Mouse (Mus musculus) hindbrain, embryonic 12.5 days (tissue): ENCODE results near the gene Slc9a7. TPM values are rescaled to one million over a fixed set of nuclear protein-coding genes. Genes with fewer than 3 reads are reported as not detected.

ENCODE experiments used
- ATAC-seq: fragments of 200-750 bp; cut with Nextera tagmentation; 2 replicates; pipeline ENCODE4 v1.8.0; 2017; ENCODE audit warnings: moderate TSS enrichment; ENCODE audit not compliant: low FRiP score
- H3K27ac ChIP-seq: fragments of 300-500 bp; sonication (generic); 2 replicates; pipeline ENCODE4 v1.5.1; 2016; ENCODE audit warnings: mild to moderate bottlenecking
- H3K27me3 ChIP-seq: fragments of 300-500 bp; sonication (generic); 2 replicates; pipeline ENCODE4 v1.6.1; 2016; ENCODE audit warnings: mild to moderate bottlenecking
- H3K36me3 ChIP-seq: fragments of 300-500 bp; sonication (generic); 2 replicates; pipeline ENCODE4 v1.6.1; 2016; ENCODE audit warnings: mild to moderate bottlenecking
- H3K4me1 ChIP-seq: fragments of 300-500 bp; sonication (generic); 2 replicates; pipeline ENCODE4 v1.6.1; 2016
- H3K4me2 ChIP-seq: fragments of 300-500 bp; sonication (generic); replicated peaks from 2 replicates; pipeline ENCODE4 v1.6.1; 2016; ENCODE audit warnings: mild to moderate bottlenecking
- H3K4me3 ChIP-seq: fragments of 300-500 bp; sonication (generic); 2 replicates; pipeline ENCODE4 v1.5.1; 2016; ENCODE audit warnings: mild to moderate bottlenecking
- H3K9ac ChIP-seq: fragments of 300-500 bp; sonication (generic); 2 replicates; pipeline ENCODE4 v1.6.1; 2016; ENCODE audit warnings: mild to moderate bottlenecking, moderate library complexity
- H3K9me3 ChIP-seq: fragments of 300-500 bp; sonication (generic); replicated peaks from 2 replicates; pipeline ENCODE4 v1.6.1; 2016; ENCODE audit warnings: mild to moderate bottlenecking
- WGBS: fragments of 180-500 bp; shearing (Covaris S2); methylation state at CpG from one replicate; pipeline ENCODE4 v1.1.7; 2016; 5-methylcytosine and 5-hydroxymethylcytosine counted together
- polyA plus RNA-seq: library from polyadenylated mRNA; unstranded; fragments of >200 nt; fragmentation: Nextera tagmentation; extraction: Ambion mirVana; gene quantifications from 2 replicates; pipeline ENCODE4 v1.2.1, GENCODE M21; 2016

Slc9a7 gene
- polyA plus RNA-seq, 1 experiment from 2014 or later, result 4.0 TPM

DNA sequence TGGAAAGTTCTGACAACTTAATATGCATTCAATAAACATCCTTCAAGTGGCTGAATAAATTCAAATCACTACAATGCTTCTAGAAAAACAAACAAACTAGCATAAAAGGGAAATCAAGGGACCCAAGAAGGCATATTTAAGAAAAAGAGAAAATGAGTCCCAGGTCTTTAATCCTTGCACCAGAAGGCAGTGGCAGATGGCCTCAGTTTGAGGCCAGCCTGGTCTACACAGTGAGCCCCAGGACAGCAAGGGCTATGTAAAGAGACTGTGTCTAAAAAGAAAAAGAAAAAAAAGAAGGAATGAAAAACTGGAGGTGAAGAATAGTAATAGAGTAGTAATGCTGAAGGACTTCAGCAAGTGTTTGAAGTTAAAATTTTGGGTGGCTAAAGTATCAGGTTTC is 162.7 kb downstream of the Slc9a7 start:
- Histone ChIP-seq H3K27me3 (no peaks in the 10 kb centered on the region), H3K9ac (no peak overlapping the region), H3K4me3 (no peak overlapping the region), H3K27ac (no peak overlapping the region), H3K36me3 (no peaks in the 10 kb centered on the region), H3K4me1 (no peaks in the 10 kb centered on the region), H3K9me3 (no peaks in the 10 kb centered on the region), H3K4me2 (no peak overlapping the region)
- ATAC-seq, result no peak

DNA sequence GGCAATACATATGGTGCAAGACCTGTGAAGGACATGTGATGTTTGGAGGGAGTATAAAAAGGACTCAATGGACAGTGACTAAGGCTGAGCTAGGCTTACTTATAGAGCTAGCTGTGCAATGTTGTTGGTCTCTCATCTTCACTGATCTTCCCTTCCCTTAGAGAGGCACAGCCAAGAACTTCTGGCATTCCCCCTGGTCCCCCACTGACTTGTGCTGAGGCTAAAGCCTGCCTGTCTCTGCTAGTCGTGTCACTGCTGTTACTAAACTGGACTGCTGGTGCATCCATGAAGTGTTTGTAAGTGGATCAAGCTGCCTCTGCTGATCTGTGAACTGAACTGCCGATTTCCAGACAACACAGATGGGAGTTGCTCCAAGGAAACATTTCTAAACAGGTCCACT is 166.1 kb downstream of the Slc9a7 start:
- Histone ChIP-seq H3K27ac (no peak overlapping the region), H3K36me3 (no peaks in the 10 kb centered on the region), H3K9me3 (no peaks in the 10 kb centered on the region), H3K4me2 (no peak overlapping the region), H3K9ac (no peak overlapping the region), H3K4me1 (no peaks in the 10 kb centered on the region), H3K27me3 (no peaks in the 10 kb centered on the region), H3K4me3 (no peak overlapping the region)
- WGBS, result 67% methylated on average over 2 of the region's 2 CpGs
- no peak for ATAC-seq

DNA sequence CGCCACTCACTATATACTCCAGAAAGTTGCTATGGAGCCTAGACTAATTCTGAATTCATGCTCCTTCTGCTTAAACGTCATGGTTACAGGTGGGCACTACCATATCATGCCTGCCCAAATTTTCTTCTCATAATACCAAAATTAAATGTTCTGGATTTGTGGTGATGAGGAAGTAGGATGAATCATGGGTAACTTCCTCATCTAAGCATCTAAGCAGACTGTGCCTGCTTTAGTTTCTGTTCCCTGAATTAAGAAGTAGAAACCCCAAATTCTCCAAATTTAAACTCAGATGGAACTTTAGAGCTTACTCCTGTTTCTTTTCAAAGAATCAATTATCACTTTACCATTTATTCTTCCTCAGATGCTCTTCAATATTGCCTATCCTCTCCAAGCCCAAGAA is 173.9 kb downstream of the Slc9a7 start:
- H3K36me3 ChIP-seq, result no peaks in the 10 kb centered on the region
- no peaks in the 10 kb centered on the region for H3K9me3 ChIP-seq
- H3K27ac ChIP-seq, result no peak overlapping the region
- no peaks in the 10 kb centered on the region for H3K27me3 ChIP-seq
- WGBS, result 76% methylated on average over 2 of the region's 2 CpGs
- H3K4me1 ChIP-seq, result no peaks in the 10 kb centered on the region
- no peak overlapping the region for H3K9ac ChIP-seq
- H3K4me2 ChIP-seq, result no peak overlapping the region
- no peak overlapping the region for H3K4me3 ChIP-seq
- ATAC-seq, result no peak

DNA sequence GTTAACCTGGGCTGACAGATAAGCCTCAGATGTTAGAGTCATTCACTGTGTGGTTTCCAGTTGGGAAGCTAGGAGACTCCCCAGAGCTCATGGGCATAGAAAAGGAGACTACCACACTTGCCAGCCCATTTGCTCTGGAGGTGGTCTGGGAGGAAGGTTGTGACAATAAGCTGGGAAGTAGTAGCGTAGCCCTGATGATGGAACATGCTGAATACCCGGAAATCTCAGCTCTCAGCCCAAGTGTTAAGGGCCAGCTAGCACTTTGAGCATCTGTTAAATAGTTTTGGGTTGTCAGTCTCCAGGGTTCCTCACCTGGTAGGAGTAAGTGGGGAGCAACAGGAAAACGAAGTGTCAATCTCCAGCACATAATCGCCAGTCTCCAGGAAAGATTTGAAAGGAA is 221.4 kb downstream of the Slc9a7 start:
- Histone ChIP-seq H3K9me3 (no peaks in the 10 kb centered on the region), H3K4me1 (no peaks in the 10 kb centered on the region), H3K36me3 (no peaks in the 10 kb centered on the region), H3K4me3 (no peak overlapping the region), H3K9ac (no peak overlapping the region), H3K4me2 (no peak overlapping the region), H3K27ac (no peak overlapping the region), H3K27me3 (no peaks in the 10 kb centered on the region)
- 58% methylated on average over 4 of the region's 4 CpGs for WGBS
- ATAC-seq, result no peak

DNA sequence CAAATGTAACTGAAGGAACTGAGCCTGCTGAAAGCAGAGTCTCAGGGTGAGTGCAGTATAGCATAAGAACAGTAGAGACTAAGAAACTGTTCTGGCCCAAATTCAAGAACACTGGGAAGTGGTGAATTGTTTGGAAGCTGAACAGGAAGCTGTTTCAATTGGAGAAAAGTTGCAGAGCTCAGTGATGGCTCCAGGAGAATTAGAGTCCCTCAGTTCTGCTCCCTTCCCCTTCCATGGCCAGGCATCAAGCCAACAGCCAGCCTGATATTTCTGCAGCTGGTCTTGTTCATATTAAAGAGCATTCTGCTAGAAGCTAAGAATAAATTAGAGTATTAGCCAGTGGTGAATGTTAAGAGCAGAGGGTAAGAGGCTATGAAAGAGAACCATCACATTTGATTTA is 225.0 kb downstream of the Slc9a7 start:
- no peak overlapping the region for H3K27ac ChIP-seq
- H3K4me1 ChIP-seq, result no peaks in the 10 kb centered on the region
- no peaks in the 10 kb centered on the region for H3K9me3 ChIP-seq
- H3K4me3 ChIP-seq, result no peak overlapping the region
- no peak overlapping the region for H3K4me2 ChIP-seq
- no peak for ATAC-seq
- H3K27me3 ChIP-seq, result no peaks in the 10 kb centered on the region
- no peak overlapping the region for H3K9ac ChIP-seq
- no peaks in the 10 kb centered on the region for H3K36me3 ChIP-seq

DNA sequence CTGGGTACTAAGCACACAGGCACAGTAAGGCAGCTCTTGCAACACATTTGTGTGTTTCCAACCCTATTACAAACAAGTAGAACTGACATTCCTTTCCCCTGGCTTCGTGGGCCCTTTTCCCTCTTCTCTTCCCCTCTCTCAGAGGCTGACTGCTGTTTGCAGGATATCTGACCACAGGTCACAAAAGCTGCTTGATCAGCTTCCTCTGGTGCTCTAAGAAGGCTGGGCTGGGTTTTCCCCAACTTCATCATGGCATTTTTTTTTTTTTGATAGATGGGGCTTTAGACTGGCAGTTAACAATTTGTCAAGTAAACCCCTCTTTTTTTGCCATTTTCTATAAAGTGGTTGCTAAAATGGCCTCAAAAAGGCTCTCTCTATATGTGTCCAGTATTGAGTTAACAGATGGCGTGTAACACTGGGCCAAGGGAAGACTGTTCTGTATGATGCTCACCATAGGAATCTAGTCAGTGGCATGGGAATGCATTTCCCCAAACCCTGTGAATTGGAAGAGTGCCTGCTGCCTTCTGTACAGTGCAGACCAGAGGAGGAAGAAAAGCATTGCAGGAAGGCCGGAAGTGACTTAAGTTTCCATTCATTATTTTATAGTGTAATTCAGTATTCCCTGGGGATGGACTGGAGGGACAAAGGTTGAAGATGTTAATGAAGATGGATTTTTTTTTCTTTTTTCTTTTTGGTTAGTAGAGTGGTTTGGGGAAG is 229.7 kb downstream of the Slc9a7 start:
- Histone ChIP-seq H3K4me2 (no peak overlapping the region), H3K36me3 (no peaks in the 10 kb centered on the region), H3K4me1 (no peaks in the 10 kb centered on the region), H3K27ac (no peak overlapping the region), H3K27me3 (peaks cover 12% of the 10 kb centered on the region; the same call in 1 of the 2 replicates), H3K4me3 (no peak overlapping the region), H3K9ac (no peak overlapping the region), H3K9me3 (no peaks in the 10 kb centered on the region)
- WGBS, result 60% methylated on average over 3 of the region's 3 CpGs
- no peak for ATAC-seq

DNA sequence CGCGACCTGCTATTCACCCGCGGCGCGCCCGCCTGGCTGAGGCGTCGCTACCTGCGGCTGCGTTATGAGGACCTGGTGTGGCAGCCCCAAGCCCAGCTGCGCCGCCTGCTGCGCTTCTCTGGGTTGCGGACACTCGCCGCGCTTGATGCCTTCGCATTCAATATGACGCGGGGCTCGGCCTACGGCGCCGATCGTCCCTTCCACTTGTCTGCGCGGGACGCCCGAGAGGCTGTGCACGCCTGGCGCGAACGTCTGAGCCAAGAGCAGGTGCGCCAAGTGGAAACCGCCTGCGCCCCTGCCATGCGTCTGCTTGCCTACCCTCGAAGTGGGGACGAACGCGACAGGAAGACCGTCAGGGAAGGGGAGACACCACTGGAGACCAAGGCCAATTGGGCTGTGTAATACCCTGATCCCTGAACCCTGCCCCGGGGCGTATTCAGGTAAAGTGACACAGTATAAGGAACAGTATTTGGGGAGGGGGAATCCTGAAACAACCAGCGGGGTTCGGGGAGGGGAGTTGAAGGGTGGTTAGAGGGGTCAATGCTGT is 230.8 kb downstream of the Slc9a7 start:
- H3K36me3 ChIP-seq, result no peaks in the 10 kb centered on the region
- H3K4me1 ChIP-seq, result no peaks in the 10 kb centered on the region
- no peak overlapping the region for H3K27ac ChIP-seq
- H3K27me3 ChIP-seq, result peaks cover 12% of the 10 kb centered on the region; the same call in 1 of the 2 replicates
- peak; percentile 55 for ATAC-seq
- H3K4me3 ChIP-seq, result peak overlapping the region; percentile 44
- H3K4me2 ChIP-seq, result peak overlapping the region; percentile 75
- H3K9me3 ChIP-seq, result no peaks in the 10 kb centered on the region
- H3K9ac ChIP-seq, result peak overlapping the region; percentile 27; the same call in 1 of the 2 replicates
- 29% methylated on average over 47 of the region's 47 CpGs for WGBS

DNA sequence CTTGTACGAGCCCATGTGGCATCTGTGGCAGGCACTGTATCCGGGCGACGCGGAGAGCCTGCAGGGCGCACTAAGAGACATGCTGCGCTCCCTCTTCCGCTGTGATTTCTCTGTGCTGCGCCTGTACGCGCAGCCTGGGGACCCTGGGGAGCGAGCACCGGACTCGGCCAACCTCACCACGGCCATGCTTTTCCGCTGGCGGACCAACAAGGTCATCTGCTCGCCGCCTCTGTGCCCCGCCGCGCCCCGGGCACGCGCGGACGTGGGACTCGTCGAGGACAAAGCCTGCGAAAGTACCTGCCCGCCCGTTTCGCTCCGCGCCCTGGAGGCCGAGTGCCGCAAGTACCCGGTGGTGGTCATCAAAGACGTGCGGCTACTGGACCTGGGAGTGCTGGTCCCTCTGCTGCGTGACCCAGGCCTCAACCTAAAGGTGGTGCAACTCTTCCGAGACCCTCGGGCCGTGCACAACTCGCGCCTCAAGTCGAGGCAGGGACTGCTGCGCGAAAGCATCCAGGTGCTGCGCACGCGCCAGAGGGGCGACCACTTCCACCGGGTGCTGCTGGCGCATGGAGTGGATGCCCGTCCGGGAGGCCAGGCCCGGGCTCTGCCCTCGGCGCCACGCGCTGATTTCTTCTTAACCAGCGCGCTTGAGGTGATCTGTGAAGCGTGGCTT is 231.4 kb downstream of the Slc9a7 start:
- Histone ChIP-seq H3K27ac (no peak overlapping the region), H3K4me3 (peak overlapping the region; percentile 44), H3K4me1 (no peaks in the 10 kb centered on the region), H3K4me2 (peak overlapping the region; percentile 75), H3K9me3 (no peaks in the 10 kb centered on the region), H3K9ac (peak overlapping the region; percentile 27; the same call in 1 of the 2 replicates), H3K27me3 (peaks cover 12% of the 10 kb centered on the region; the same call in 1 of the 2 replicates), H3K36me3 (no peaks in the 10 kb centered on the region)
- WGBS, result 19% methylated on average over 62 of the region's 65 CpGs
- peak; percentile 62 for ATAC-seq

DNA sequence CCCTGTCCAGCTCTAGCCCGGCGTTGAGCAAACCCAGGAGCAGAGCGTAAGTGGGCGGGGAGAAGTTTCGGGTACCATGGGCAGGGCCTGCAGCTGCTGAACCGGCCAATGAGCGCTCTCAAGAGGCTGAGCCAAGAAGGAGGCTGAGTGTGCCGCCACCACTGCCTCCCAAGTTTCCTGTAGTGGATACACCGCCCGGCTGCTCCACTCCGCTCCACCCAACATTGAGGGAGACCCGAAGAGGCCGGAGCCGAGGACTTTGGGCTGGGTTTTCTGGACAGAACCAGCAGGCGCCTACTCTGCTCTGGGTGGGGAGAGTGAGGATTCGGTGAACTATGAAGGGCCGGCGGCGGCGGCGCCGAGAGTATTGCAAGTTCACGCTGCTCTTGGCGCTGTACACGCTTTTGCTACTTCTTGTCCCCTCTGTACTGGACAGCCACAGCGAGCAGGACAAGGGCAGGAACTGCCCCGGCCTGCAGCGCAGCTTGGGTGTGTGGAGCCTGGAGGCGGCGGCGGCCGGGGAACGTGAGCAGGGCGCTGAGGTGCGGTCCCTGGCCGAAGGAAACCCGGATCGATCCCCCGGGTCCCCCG is 232.1 kb downstream of the Slc9a7 start, which contains the start of gene Chst7:
Gene Chst7 (plus strand): TSS at position 180 of the 591 bp plus-strand sequence.
- WGBS, result 17% methylated on average over 40 of the region's 40 CpGs

More for the DNA sequence above, 232.1 kb downstream of the Slc9a7 start, which contains the start of gene Chst7:
- ATAC-seq, result peak; percentile 75
- H3K36me3 ChIP-seq, result no peaks in the 10 kb centered on the region
- peak within 1 kb of the TSS; percentile 75 for H3K4me2 ChIP-seq
- H3K9ac ChIP-seq, result peak within 1 kb of the TSS; percentile 27; the same call in 1 of the 2 replicates
- H3K27me3 ChIP-seq, result peaks cover 12% of the 10 kb centered on the region; the same call in 1 of the 2 replicates
- H3K4me1 ChIP-seq, result no peaks in the 10 kb centered on the region
- no peak within 1 kb of the TSS for H3K27ac ChIP-seq
- H3K4me3 ChIP-seq, result peak within 1 kb of the TSS; percentile 44
- no peaks in the 10 kb centered on the region for H3K9me3 ChIP-seq

Other genes with a start within 250 kb of the Slc9a7 start
- 3.3 and 4.0 TPM in 2 replicates for gene Chst7, start 232.2 kb downstream of the Slc9a7 start, polyA plus RNA-seq
- gene Rp2, start 72.7 kb upstream of the Slc9a7 start, polyA plus RNA-seq, result 22.8 and 23.0 TPM in 2 replicates
- gene Jade3, start 133.9 kb upstream of the Slc9a7 start, polyA plus RNA-seq, result 7.8 and 9.7 TPM in 2 replicates